8 mouse cellular contexts compared by ENCODE assay signal in the genomic region with DNA sequence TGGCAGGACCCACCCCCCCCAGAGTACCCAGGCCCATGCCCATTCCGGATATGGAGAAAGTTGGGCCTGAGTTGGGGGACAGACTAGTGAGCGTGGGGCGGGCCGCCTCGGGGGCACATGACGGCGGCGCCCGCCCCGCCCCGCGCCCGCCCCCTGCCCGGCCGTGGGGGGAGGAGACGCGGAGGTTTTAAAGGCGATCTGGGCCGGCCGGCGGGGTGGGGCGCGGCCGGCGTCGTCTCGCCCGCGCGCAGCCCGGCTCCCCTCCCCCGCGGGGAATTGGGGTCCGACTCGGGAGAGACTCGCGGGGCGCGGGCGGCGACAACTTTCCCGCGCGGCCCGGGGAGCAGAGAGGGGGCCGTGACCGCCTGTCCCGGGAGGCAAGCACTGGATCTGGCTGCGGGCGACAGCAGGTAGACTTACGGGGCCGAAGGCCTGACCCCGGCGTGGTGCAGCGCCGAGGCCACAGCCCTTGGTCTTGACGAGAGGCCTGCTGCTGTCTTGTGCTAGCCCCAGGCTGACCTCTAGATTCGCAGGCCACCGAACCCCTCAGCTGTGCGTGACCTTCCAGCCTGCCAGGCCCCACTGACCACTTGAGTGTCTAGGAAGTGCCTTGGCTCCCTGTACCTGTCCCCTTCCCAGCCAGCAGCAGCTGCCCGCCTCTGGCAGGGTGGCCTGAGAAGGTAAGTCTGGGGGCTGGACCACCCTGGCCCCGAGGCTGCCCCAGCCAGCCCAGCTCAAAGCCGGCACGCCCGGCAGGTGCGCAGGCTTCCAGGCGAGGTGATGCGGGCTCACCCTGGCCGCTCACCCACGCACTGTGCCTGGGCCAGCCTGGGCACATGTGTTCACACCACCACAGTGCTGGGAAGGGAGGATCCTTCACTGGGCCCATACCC. TPM values are rescaled to one million over a fixed set of nuclear protein-coding genes. Genes with fewer than 3 reads are reported as not detected.
DNase-seq lines count a peak whose midpoint lies in the region; ATAC-seq lines count a peak whose summit lies in the region.

No protein-coding gene starts in this region.

- H3K27ac ChIP-seq in forebrain, embryonic 15.5 days (replicated peaks) = peak overlapping the region; percentile 83
- peak overlapping the region; percentile 17; the same call in 1 of the 2 replicates for H3K27ac ChIP-seq in hindbrain, embryonic 11.5 days (ENCODE audit: low read depth, low read length)
- peak overlapping the region; percentile 99 for H3K27ac ChIP-seq in limb, embryonic 13.5 days
- H3K27ac ChIP-seq in midbrain, embryonic 14.5 days (replicated peaks; ENCODE audit: low read depth, low read length) = peak overlapping the region; percentile 45; the same call in 1 of the 2 replicates

- H3K4me2 ChIP-seq in forebrain, embryonic 15.5 days (replicated peaks) = peak overlapping the region; percentile 70
- H3K4me2 ChIP-seq in hindbrain, embryonic 11.5 days (replicated peaks; ENCODE audit: low read depth, low read length) = peak overlapping the region; percentile 89
- H3K4me2 ChIP-seq in limb, embryonic 13.5 days (replicated peaks) = peak overlapping the region; percentile 97
- H3K4me2 ChIP-seq in midbrain, embryonic 14.5 days (ENCODE audit: low read length) = peak overlapping the region; percentile 66

- no peak for ATAC-seq in forebrain, embryonic 15.5 days (replicated peaks)
- ATAC-seq in hindbrain, embryonic 11.5 days (ENCODE audit: low FRiP score) = no peak
- peak; percentile 12 for ATAC-seq in limb, embryonic 13.5 days (ENCODE audit: low FRiP score, low read depth)
- no peak for ATAC-seq in midbrain, embryonic 14.5 days (ENCODE audit: low FRiP score, low TSS enrichment)
- no peak for ATAC-seq in megakaryocyte-erythroid progenitor cell, adult 5-6 weeks (replicated peaks; ENCODE audit: low FRiP score, low TSS enrichment, poor library complexity, severe bottlenecking)

- peak overlapping the region; percentile 44 for H3K4me3 ChIP-seq in forebrain, embryonic 15.5 days
- H3K4me3 ChIP-seq in hindbrain, embryonic 11.5 days (ENCODE audit: low read depth, low read length) = peak overlapping the region; percentile 47
- peak overlapping the region; percentile 82 for H3K4me3 ChIP-seq in limb, embryonic 13.5 days
- H3K4me3 ChIP-seq in midbrain, embryonic 14.5 days (replicated peaks; ENCODE audit: low read depth, low read length) = peak overlapping the region; percentile 30

- peak overlapping the region; percentile 53 for H3K9ac ChIP-seq in forebrain, embryonic 15.5 days (replicated peaks)
- H3K9ac ChIP-seq in hindbrain, embryonic 11.5 days (ENCODE audit: low read depth, low read length) = peak overlapping the region; percentile 63
- peak overlapping the region; percentile 94 for H3K9ac ChIP-seq in limb, embryonic 13.5 days
- H3K9ac ChIP-seq in midbrain, embryonic 14.5 days (replicated peaks; ENCODE audit: low read length) = peak overlapping the region; percentile 57; the same call in 1 of the 2 replicates

- H3K36me3 ChIP-seq in forebrain, embryonic 15.5 days = no peaks in the 10 kb centered on the region
- H3K36me3 ChIP-seq in hindbrain, embryonic 11.5 days (ENCODE audit: control insufficient read depth, insufficient read depth, low read length) = no peaks in the 10 kb centered on the region
- H3K36me3 ChIP-seq in limb, embryonic 13.5 days = peaks cover 13% of the 10 kb centered on the region
- H3K36me3 ChIP-seq in midbrain, embryonic 14.5 days (ENCODE audit: control insufficient read depth, insufficient read depth, low read length) = no peaks in the 10 kb centered on the region

- 7% methylated on average over 42 of the region's 70 CpGs for WGBS in forebrain, embryonic 15.5 days
- 6% methylated on average over 50 of the region's 70 CpGs for WGBS in hindbrain, embryonic 11.5 days
- WGBS in limb, embryonic 13.5 days = 4% methylated on average over 42 of the region's 70 CpGs
- WGBS in midbrain, embryonic 14.5 days = 6% methylated on average over 69 of the region's 70 CpGs

- H3K27me3 ChIP-seq in forebrain, embryonic 15.5 days = no peaks in the 10 kb centered on the region
- 0 out of 2 replicates have a peak, but pooled peaks cover 4% of the 10 kb centered on the region for H3K27me3 ChIP-seq in hindbrain, embryonic 11.5 days (ENCODE audit: control insufficient read depth, insufficient read depth, low read length)
- no peaks in the 10 kb centered on the region for H3K27me3 ChIP-seq in limb, embryonic 13.5 days
- H3K27me3 ChIP-seq in midbrain, embryonic 14.5 days (ENCODE audit: control insufficient read depth, insufficient read depth, low read length) = no peaks in the 10 kb centered on the region; the same call in 1 of the 2 replicates

- DNase-seq in B cell, adult 2 months = peak; percentile 83 to 84
- DNase-seq in ZHBTc4 (ENCODE audit: low read depth, low spot score) = peak; percentile 56
- DNase-seq in hindbrain, embryonic 11.5 days (ENCODE audit: low spot score) = peak; percentile 53
- DNase-seq in midbrain, embryonic 14.5 days = peak; percentile 65
- DNase-seq in testis, postnatal 10 days (ENCODE audit: low spot score) = peak; percentile 85

- H3K9me3 ChIP-seq in forebrain, embryonic 15.5 days = no peaks in the 10 kb centered on the region
- no peaks in the 10 kb centered on the region for H3K9me3 ChIP-seq in hindbrain, embryonic 11.5 days (ENCODE audit: control insufficient read depth, low read length)
- no peaks in the 10 kb centered on the region for H3K9me3 ChIP-seq in limb, embryonic 13.5 days
- no peaks in the 10 kb centered on the region for H3K9me3 ChIP-seq in midbrain, embryonic 14.5 days (ENCODE audit: control insufficient read depth, low read length)

- H3K4me1 ChIP-seq in forebrain, embryonic 15.5 days = peaks cover 55% of the 10 kb centered on the region
- peaks cover 28% of the 10 kb centered on the region for H3K4me1 ChIP-seq in hindbrain, embryonic 11.5 days (replicated peaks; ENCODE audit: control insufficient read depth, insufficient read depth, low read length)
- H3K4me1 ChIP-seq in limb, embryonic 13.5 days = peaks cover 63% of the 10 kb centered on the region
- peaks cover 42% of the 10 kb centered on the region for H3K4me1 ChIP-seq in midbrain, embryonic 14.5 days (ENCODE audit: control insufficient read depth, insufficient read depth, low read length)

RNA-seq across cellular contexts. Expression of gene Nanos3, which starts 15.9 kb away (rescaled TPM):
- 6.2 and 7.1 TPM in 2 replicates for polyA plus RNA-seq in forebrain, embryonic 15.5 days (2015; fragmentation: Nextera tagmentation; extraction: Ambion mirVana)
- polyA plus RNA-seq in hindbrain, embryonic 11.5 days (2014; fragmentation: Nextera tagmentation; extraction: Ambion mirVana) = 4.5 and 5.6 TPM in 2 replicates
- 5.7 TPM in 2 replicates for polyA plus RNA-seq in limb, embryonic 13.5 days (2015; fragmentation: Nextera tagmentation; extraction: Ambion mirVana)
- 9.4 and 11.7 TPM in 2 replicates for polyA plus RNA-seq in midbrain, embryonic 14.5 days (2014; fragmentation: Nextera tagmentation; extraction: Ambion mirVana)
- 2.9 and 5.0 TPM in 2 replicates for total RNA-seq in megakaryocyte-erythroid progenitor cell, adult 5-6 weeks (2014; fragmentation: Nextera tagmentation)
- total RNA-seq in megakaryocyte-erythroid progenitor cell, adult 5-6 weeks (2017) = not detected in 2 replicates

RNA-seq across cellular contexts. Expression of gene Zswim4, which starts 36.0 kb away (rescaled TPM):
- polyA plus RNA-seq in forebrain, embryonic 15.5 days (2015; fragmentation: Nextera tagmentation; extraction: Ambion mirVana) = 41.1 and 42.8 TPM in 2 replicates
- 22.5 and 26.1 TPM in 2 replicates for polyA plus RNA-seq in hindbrain, embryonic 11.5 days (2014; fragmentation: Nextera tagmentation; extraction: Ambion mirVana)
- polyA plus RNA-seq in limb, embryonic 13.5 days (2015; fragmentation: Nextera tagmentation; extraction: Ambion mirVana) = 23.5 and 23.9 TPM in 2 replicates
- 28.7 and 35.6 TPM in 2 replicates for polyA plus RNA-seq in midbrain, embryonic 14.5 days (2014; fragmentation: Nextera tagmentation; extraction: Ambion mirVana)
- 2.8 and 4.8 TPM in 2 replicates for total RNA-seq in megakaryocyte-erythroid progenitor cell, adult 5-6 weeks (2014; fragmentation: Nextera tagmentation)
- 3.3 and 3.7 TPM in 2 replicates for total RNA-seq in megakaryocyte-erythroid progenitor cell, adult 5-6 weeks (2017)

RNA-seq across cellular contexts. Expression of gene D8Ertd738e, which starts 48.6 kb away (rescaled TPM):
- 233 and 252 TPM in 2 replicates for polyA plus RNA-seq in forebrain, embryonic 15.5 days (2015; fragmentation: Nextera tagmentation; extraction: Ambion mirVana)
- polyA plus RNA-seq in hindbrain, embryonic 11.5 days (2014; fragmentation: Nextera tagmentation; extraction: Ambion mirVana) = 298 and 313 TPM in 2 replicates
- 325 and 338 TPM in 2 replicates for polyA plus RNA-seq in limb, embryonic 13.5 days (2015; fragmentation: Nextera tagmentation; extraction: Ambion mirVana)
- 261 and 282 TPM in 2 replicates for polyA plus RNA-seq in midbrain, embryonic 14.5 days (2014; fragmentation: Nextera tagmentation; extraction: Ambion mirVana)
- total RNA-seq in megakaryocyte-erythroid progenitor cell, adult 5-6 weeks (2014; fragmentation: Nextera tagmentation) = 122 and 195 TPM in 2 replicates
- 63.7 and 94.8 TPM in 2 replicates for total RNA-seq in megakaryocyte-erythroid progenitor cell, adult 5-6 weeks (2017)

RNA-seq across cellular contexts. Expression of gene 4930432K21Rik, which starts 53.1 kb away (rescaled TPM):
- 2.4 and 2.7 TPM in 2 replicates for polyA plus RNA-seq in forebrain, embryonic 15.5 days (2015; fragmentation: Nextera tagmentation; extraction: Ambion mirVana)
- 0.57 and 0.88 TPM in 2 replicates for polyA plus RNA-seq in hindbrain, embryonic 11.5 days (2014; fragmentation: Nextera tagmentation; extraction: Ambion mirVana)
- 1.6 and 2.0 TPM in 2 replicates for polyA plus RNA-seq in limb, embryonic 13.5 days (2015; fragmentation: Nextera tagmentation; extraction: Ambion mirVana)
- polyA plus RNA-seq in midbrain, embryonic 14.5 days (2014; fragmentation: Nextera tagmentation; extraction: Ambion mirVana) = 1.8 and 1.9 TPM in 2 replicates
- total RNA-seq in megakaryocyte-erythroid progenitor cell, adult 5-6 weeks (2014; fragmentation: Nextera tagmentation) = 0.49 and 0.50 TPM in 2 replicates
- 1.1 and 1.7 TPM in 2 replicates for total RNA-seq in megakaryocyte-erythroid progenitor cell, adult 5-6 weeks (2017)

RNA-seq across cellular contexts. Expression of gene Cc2d1a, which starts 53.2 kb away (rescaled TPM):
- 32.4 and 34.8 TPM in 2 replicates for polyA plus RNA-seq in forebrain, embryonic 15.5 days (2015; fragmentation: Nextera tagmentation; extraction: Ambion mirVana)
- 8.5 and 8.8 TPM in 2 replicates for polyA plus RNA-seq in hindbrain, embryonic 11.5 days (2014; fragmentation: Nextera tagmentation; extraction: Ambion mirVana)
- 27.6 and 29.3 TPM in 2 replicates for polyA plus RNA-seq in limb, embryonic 13.5 days (2015; fragmentation: Nextera tagmentation; extraction: Ambion mirVana)
- 28.9 and 33.1 TPM in 2 replicates for polyA plus RNA-seq in midbrain, embryonic 14.5 days (2014; fragmentation: Nextera tagmentation; extraction: Ambion mirVana)
- 8.6 and 10.7 TPM in 2 replicates for total RNA-seq in megakaryocyte-erythroid progenitor cell, adult 5-6 weeks (2014; fragmentation: Nextera tagmentation)
- total RNA-seq in megakaryocyte-erythroid progenitor cell, adult 5-6 weeks (2017) = 3.2 and 6.9 TPM in 2 replicates

Comparison
In these comparisons a context has a peak if more than half of its experiments do, and no peak if none do; other contexts are left out.
1. H3K27ac ChIP-seq: peak in every context shown above with its lines; median percentile 99 in limb, embryonic 13.5 days; 83 in forebrain, embryonic 15.5 days; 45 in midbrain, embryonic 14.5 days; 17 in hindbrain, embryonic 11.5 days.
2. H3K4me3 ChIP-seq: peak in every context shown above with its lines; median percentile 82 in limb, embryonic 13.5 days; 47 in hindbrain, embryonic 11.5 days; 44 in forebrain, embryonic 15.5 days; 30 in midbrain, embryonic 14.5 days.